Mouse (Mus musculus) small intestine, adult 2 months (tissue): ENCODE measurements around the gene D8Ertd738e. TPM values are rescaled to one million over a fixed set of nuclear protein-coding genes. Genes with fewer than 3 reads are reported as not detected.
A peak's percentile ranks its signal among the peaks of the same experiment; 100 is the strongest.

ENCODE experiments used
- H3K27ac ChIP-seq: fragments of 200-500 bp; 2 replicates; pipeline ENCODE4 v1.5.1; 2012; ENCODE audit warnings: low read depth, low read length, control low read depth, inconsistent platforms; ENCODE audit not compliant: insufficient read depth
- H3K27me3 ChIP-seq: fragments of 200-500 bp; 2 replicates; pipeline ENCODE4 v1.6.1; 2012; ENCODE audit warnings: mild to moderate bottlenecking, moderate library complexity, low read length, inconsistent platforms; ENCODE audit not compliant: control insufficient read depth, insufficient read depth
- H3K36me3 ChIP-seq: fragments of 200-500 bp; 2 replicates; pipeline ENCODE4 v1.6.1; 2012; ENCODE audit warnings: mild to moderate bottlenecking, low read length, control low read depth, inconsistent platforms; ENCODE audit not compliant: control insufficient read depth, insufficient read depth
- H3K4me1 ChIP-seq: fragments of 200-500 bp; 2 replicates; pipeline ENCODE4 v1.6.1; 2012; ENCODE audit warnings: low read length, inconsistent platforms, mixed read lengths; ENCODE audit not compliant: control insufficient read depth, insufficient read depth, insufficient read length
- H3K4me3 ChIP-seq: fragments of 200-500 bp; 2 replicates; pipeline ENCODE4 v1.5.1; 2012; ENCODE audit warnings: low read depth, mild to moderate bottlenecking, control low read depth, inconsistent platforms, low read length, moderate library complexity
- CTCF ChIP-seq: fragments of 200-500 bp; IDR thresholded peaks from 2 replicates; pipeline ENCODE4 v1.5.1; 2012; ENCODE audit warnings: low read depth, mild to moderate bottlenecking, control low read depth, inconsistent platforms, low read length, moderate library complexity, mixed read lengths; ENCODE audit not compliant: insufficient replicate concordance, insufficient read length; ENCODE audit errors: extremely low read depth
- POLR2A ChIP-seq: fragments of 200-500 bp; IDR thresholded peaks from 2 replicates; pipeline ENCODE4 v1.6.1; 2012; ENCODE audit warnings: low read depth, mild to moderate bottlenecking, control low read depth, inconsistent platforms, low read length, moderate library complexity
- WGBS: fragments of 180-500 bp; shearing (Covaris S2); methylation state at CpG from one replicate; pipeline ENCODE4 v1.1.7; 2018; 5-methylcytosine and 5-hydroxymethylcytosine counted together
- polyA plus RNA-seq: library from polyadenylated mRNA; depleted of rRNA; stranded (reverse); fragments of >200 nt; gene quantifications from 2 replicates; pipeline ENCODE4 v1.2.3, GENCODE M21; 2012

The D8Ertd738e gene
- polyA plus RNA-seq, 1 experiment: 63.5 TPM

DNA sequence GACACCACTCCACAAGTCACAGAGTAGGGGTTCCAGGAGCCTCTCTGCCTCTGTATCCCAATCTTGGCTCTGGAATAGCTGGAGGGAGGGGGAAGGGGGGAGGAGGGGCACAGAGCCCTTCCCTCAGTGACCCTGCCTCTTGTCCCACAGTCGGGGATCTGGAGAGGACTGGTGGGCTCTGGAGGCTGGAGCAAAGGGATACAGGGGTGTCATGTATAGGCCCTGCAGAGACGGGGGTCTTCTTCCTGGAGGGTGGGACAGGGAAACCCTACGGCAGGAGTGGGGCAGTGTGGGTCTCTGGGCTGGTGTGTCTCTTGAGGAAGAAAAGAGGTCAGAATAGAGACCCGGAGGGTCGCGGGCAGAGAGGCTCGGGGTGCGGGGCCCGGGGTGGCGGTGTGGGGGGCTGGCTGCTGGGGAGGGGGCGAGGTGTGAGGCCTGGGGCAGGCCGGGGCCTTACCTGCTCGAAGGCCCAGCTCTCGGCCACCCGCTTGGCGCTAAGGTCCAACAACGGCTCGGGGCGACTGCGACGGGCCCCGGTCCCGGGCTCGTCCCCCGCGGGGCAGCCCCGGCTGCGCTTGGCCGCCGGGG, 13.0 kb downstream of the D8Ertd738e start:
- Histone ChIP-seq H3K36me3 (no peaks in the 10 kb centered on the region; the same call in 1 of the 2 replicates), H3K27me3 (no peaks in the 10 kb centered on the region), H3K4me3 (peak overlapping the region; percentile 77), H3K4me1 (peaks cover 8% of the 10 kb centered on the region), H3K27ac (no peak overlapping the region)
- 0% methylated on average over 30 of the region's 30 CpGs for WGBS
- TF ChIP-seq CTCF: no peak
- TF ChIP-seq POLR2A: no peak

DNA sequence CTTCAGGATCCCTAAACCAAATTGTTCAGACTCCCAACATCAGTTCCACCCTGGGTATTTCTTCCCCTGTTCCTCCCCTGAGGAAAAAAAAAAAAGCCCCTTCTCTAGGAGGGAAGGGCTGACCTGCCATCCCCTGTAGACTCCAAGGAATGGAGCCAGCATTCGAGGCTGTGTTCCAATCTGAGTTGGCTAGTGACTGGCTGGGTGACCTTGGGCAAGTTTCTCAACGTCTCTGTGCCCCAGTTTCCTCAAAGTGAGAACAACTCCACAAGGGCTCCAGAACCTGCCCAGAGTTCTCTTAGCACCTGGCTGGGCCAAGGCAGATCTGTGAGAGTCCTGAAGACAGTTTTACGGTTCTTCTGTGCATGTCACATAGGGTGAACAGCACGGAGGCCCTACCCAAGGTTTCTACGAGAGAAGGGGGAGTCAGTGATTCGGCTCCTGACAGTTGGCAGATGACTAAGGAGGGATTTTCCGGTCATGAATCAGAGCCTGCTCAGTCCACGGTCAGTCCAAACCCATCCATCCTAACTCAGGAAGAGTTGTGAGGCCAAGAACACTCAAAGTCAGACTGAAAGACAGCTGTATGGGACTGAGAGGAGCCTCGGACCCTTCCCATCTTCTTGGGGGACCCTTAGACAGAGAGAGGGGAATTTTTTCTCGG, 13.6 kb downstream of the D8Ertd738e start:
- Histone ChIP-seq H3K4me3 (peak overlapping the region; percentile 77), H3K27me3 (no peaks in the 10 kb centered on the region), H3K27ac (no peak overlapping the region), H3K36me3 (no peaks in the 10 kb centered on the region; the same call in 1 of the 2 replicates), H3K4me1 (peaks cover 5% of the 10 kb centered on the region; the same call in 1 of the 2 replicates)
- TF ChIP-seq POLR2A (no peak), CTCF (no peak)
- 4% methylated on average over 10 of the region's 10 CpGs for WGBS

GRCm38 (mm10) chr8:84233055-84233454, 16.5 kb downstream of the D8Ertd738e start:
- peaks cover 5% of the 10 kb centered on the region; the same call in 1 of the 2 replicates for H3K4me1 ChIP-seq
- H3K27me3 ChIP-seq: no peaks in the 10 kb centered on the region
- H3K27ac ChIP-seq: no peak overlapping the region
- H3K4me3 ChIP-seq: no peak overlapping the region
- WGBS: 82% methylated on average over 2 of the region's 2 CpGs
- H3K36me3 ChIP-seq: peaks cover 17% of the 10 kb centered on the region
- TF ChIP-seq POLR2A (no peak), CTCF (no peak)

DNA sequence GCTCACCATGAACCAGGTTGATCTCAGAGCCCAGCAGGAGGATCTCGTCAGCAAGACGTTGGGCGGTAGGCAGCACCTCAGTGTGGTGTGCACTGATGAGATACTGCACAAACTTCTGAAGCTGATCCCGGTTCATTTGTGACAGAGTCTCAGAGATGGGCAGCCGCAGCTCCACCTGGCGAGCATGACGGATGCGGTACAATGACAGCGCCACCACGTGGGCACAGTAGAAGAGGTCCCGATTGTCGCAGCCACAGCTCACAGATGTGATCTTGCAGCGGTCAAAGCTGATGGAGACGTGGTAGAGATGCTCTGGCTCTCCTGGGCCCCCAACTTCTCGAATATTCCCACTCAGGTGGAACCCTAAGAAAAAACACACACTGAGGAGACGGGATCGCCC, 18.8 kb downstream of the D8Ertd738e start:
- H3K36me3 ChIP-seq: peaks cover 30% of the 10 kb centered on the region
- H3K27ac ChIP-seq: no peak overlapping the region
- H3K4me1 ChIP-seq: 0 out of 2 replicates have a peak, but pooled peaks cover 2% of the 10 kb centered on the region
- WGBS: 86% methylated on average over 17 of the region's 17 CpGs
- no peaks in the 10 kb centered on the region for H3K27me3 ChIP-seq
- no peak overlapping the region for H3K4me3 ChIP-seq
- no peak for TF ChIP-seq POLR2A
- no peak for TF ChIP-seq CTCF

- TF ChIP-seq CTCF (no peak), POLR2A (no peak)
Observed at GRCm38 (mm10) chr8:84223322-84224029, 26.0 kb downstream of the D8Ertd738e start.

GRCm38 (mm10) chr8:84222566-84223165, 26.9 kb downstream of the D8Ertd738e start:
- TF ChIP-seq CTCF (no peak), POLR2A (no peak)
- H3K27ac ChIP-seq: no peak overlapping the region; the same call in 1 of the 2 replicates
- 78% methylated on average over 9 of the region's 9 CpGs for WGBS
- peaks cover 2% of the 10 kb centered on the region; the same call in 1 of the 2 replicates for H3K4me1 ChIP-seq
- peaks cover 37% of the 10 kb centered on the region for H3K36me3 ChIP-seq
- no peaks in the 10 kb centered on the region for H3K27me3 ChIP-seq
- H3K4me3 ChIP-seq: no peak overlapping the region

More at GRCm38 (mm10) chr8:84223322-84224029, 26.0 kb downstream of the D8Ertd738e start:
- no peak overlapping the region for H3K27ac ChIP-seq
- no peak overlapping the region for H3K4me3 ChIP-seq
- H3K27me3 ChIP-seq: no peaks in the 10 kb centered on the region
- 93% methylated on average over 21 of the region's 21 CpGs for WGBS
- H3K36me3 ChIP-seq: peaks cover 38% of the 10 kb centered on the region
- H3K4me1 ChIP-seq: peaks cover 2% of the 10 kb centered on the region; the same call in 1 of the 2 replicates
